Mouse (Mus musculus) midbrain, embryonic 14.5 days (tissue): Measurements from ENCODE around the gene Lpar1. TPM values are rescaled to one million over a fixed set of nuclear protein-coding genes. Genes with fewer than 3 reads are reported as not detected.

Source experiments
- ATAC-seq: fragments of 200-750 bp; cut with Nextera tagmentation; 2 replicates; pipeline ENCODE4 v1.8.0; 2017; ENCODE audit warnings: moderate number of reproducible peaks, moderate library complexity; ENCODE audit not compliant: low FRiP score, low TSS enrichment
- DNase-seq: peaks from one replicate; pipeline ENCODE4 v3.0.0-alpha.2; 2015
- H3K27ac ChIP-seq: fragments of 300-500 bp; sonication (generic); replicated peaks from 2 replicates; pipeline ENCODE4 v1.5.1; 2014; ENCODE audit warnings: mild to moderate bottlenecking, low read depth, low read length, moderate library complexity
- H3K27me3 ChIP-seq: fragments of 300-500 bp; sonication (generic); 2 replicates; pipeline ENCODE4 v1.6.1; 2014; ENCODE audit warnings: low read length, control low read depth, mixed read lengths; ENCODE audit not compliant: control insufficient read depth, insufficient read depth
- H3K36me3 ChIP-seq: fragments of 300-500 bp; sonication (generic); 2 replicates; pipeline ENCODE4 v1.6.1; 2014; ENCODE audit warnings: low read length, control low read depth; ENCODE audit not compliant: control insufficient read depth, insufficient read depth
- H3K4me1 ChIP-seq: fragments of 300-500 bp; sonication (generic); 2 replicates; pipeline ENCODE4 v1.6.1; 2014; ENCODE audit warnings: mild to moderate bottlenecking, antibody characterized with exemption, low read length, control low read depth; ENCODE audit not compliant: control insufficient read depth, insufficient read depth
- H3K4me2 ChIP-seq: fragments of 300-500 bp; sonication (generic); 2 replicates; pipeline ENCODE4 v1.6.1; 2014; ENCODE audit warnings: mild to moderate bottlenecking, low read length, moderate library complexity
- H3K4me3 ChIP-seq: fragments of 300-500 bp; sonication (generic); replicated peaks from 2 replicates; pipeline ENCODE4 v1.5.1; 2014; ENCODE audit warnings: low read depth, low read length
- H3K9ac ChIP-seq: fragments of 300-500 bp; sonication (generic); replicated peaks from 2 replicates; pipeline ENCODE4 v1.6.1; 2014; ENCODE audit warnings: mild to moderate bottlenecking, low read length, moderate library complexity
- H3K9me3 ChIP-seq: fragments of 300-500 bp; sonication (generic); 2 replicates; pipeline ENCODE4 v1.6.1; 2016; ENCODE audit warnings: low read length, control low read depth, mixed read lengths; ENCODE audit not compliant: control insufficient read depth
- WGBS: fragments of 180-500 bp; shearing (Covaris S2); extraction: QIAGEN DNeasy Blood & Tissue Kit; methylation state at CpG from one replicate; pipeline ENCODE4 v1.1.7; 2014; 5-methylcytosine and 5-hydroxymethylcytosine counted together
- polyA plus RNA-seq: library from polyadenylated mRNA; unstranded; fragments of >200 nt; fragmentation: Nextera tagmentation; extraction: Ambion mirVana; gene quantifications from 2 replicates; pipeline ENCODE4 v1.2.1, GENCODE M21; 2014

Gene Lpar1
- polyA plus RNA-seq, 1 experiment from 2014 or later: 20.6 TPM

DNA sequence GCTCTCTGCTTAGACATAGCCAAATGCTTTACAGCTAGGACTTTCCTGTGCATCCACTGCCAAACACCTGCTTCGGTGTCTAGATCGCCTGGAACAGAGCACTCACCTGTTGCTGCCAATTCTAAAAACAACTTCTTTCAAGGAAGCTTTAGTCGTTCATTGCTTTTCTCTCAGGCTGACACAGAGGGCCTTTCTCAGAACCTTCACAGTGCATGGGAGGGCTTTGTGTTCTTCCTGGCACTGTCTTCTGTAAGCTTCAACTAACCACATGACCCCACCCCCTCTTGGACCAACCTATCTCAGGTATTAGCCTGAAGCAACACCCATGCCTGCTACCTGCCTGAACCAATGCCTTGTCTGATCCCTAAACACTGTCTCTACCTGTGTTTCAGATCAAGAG lies 15.0 kb downstream of the Lpar1 start:
- Histone ChIP-seq H3K27ac (no peak overlapping the region), H3K36me3 (no peaks in the 10 kb centered on the region), H3K9ac (no peak overlapping the region), H3K9me3 (no peaks in the 10 kb centered on the region), H3K27me3 (no peaks in the 10 kb centered on the region), H3K4me3 (no peak overlapping the region), H3K4me1 (no peaks in the 10 kb centered on the region), H3K4me2 (no peak overlapping the region)
- ATAC-seq (no peak), DNase-seq (no peak)
- 94% methylated on average over 3 of the region's 3 CpGs for WGBS

DNA sequence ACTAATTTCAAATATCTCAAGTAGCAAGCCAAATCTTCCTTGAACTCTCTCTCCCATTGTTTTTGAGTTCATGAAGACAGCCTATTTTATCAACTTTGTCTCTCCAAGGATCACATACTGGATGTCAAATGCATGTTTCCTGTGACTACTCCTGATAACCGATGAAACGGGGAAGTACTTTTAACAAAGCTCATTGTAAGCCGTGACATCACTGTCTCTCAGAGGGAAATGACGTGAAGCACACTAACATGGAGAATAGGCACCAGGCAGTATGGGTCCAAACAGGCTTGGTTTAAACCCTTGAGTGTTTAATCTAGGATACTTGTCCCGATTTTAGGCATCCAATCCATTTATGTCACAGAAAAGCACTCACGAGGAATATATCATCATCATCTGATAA lies 17.9 kb downstream of the Lpar1 start:
- Histone ChIP-seq H3K4me1 (no peaks in the 10 kb centered on the region), H3K4me3 (no peak overlapping the region), H3K4me2 (no peak overlapping the region), H3K36me3 (no peaks in the 10 kb centered on the region), H3K9me3 (no peaks in the 10 kb centered on the region), H3K9ac (no peak overlapping the region), H3K27me3 (no peaks in the 10 kb centered on the region), H3K27ac (no peak overlapping the region)
- DNase-seq (no peak), ATAC-seq (no peak)
- 89% methylated on average over 6 of the region's 6 CpGs for WGBS

DNA sequence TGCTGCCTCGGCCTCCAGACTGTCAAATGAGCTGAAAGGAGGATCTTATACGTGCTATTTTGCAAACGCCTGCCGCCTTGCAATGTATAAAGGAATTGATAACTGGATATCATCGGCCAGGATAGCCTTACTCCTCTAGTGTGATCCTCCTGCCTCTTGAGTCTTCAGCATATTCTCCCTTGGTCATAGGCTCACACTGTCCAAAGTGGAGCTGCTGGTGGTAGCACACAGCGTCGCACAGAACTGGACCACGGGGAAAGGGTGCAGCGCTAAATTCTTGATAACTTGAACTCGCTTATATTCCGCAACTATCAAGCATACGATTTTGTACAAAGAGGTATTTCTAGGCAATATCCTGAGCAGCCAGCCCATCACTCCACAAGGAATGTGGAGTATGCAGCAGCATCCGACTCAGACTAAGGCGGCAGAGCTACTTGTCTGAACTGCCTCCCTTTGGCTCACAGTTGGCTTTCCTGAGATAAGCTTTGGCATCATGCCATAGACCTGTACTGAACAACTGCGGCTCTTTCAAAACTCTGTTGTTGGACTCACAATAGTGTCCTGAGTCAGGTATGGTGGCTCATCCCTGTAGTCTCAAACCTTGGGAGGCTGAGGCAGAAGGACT lies 18.9 kb downstream of the Lpar1 start:
- H3K4me2 ChIP-seq: no peak overlapping the region
- H3K9ac ChIP-seq: no peak overlapping the region
- no peak overlapping the region for H3K4me3 ChIP-seq
- ATAC-seq (no peak; the same call in 1 of the 2 replicates), DNase-seq (peak; percentile 16)
- no peak overlapping the region for H3K27ac ChIP-seq
- no peaks in the 10 kb centered on the region for H3K4me1 ChIP-seq
- WGBS: 87% methylated on average over 15 of the region's 15 CpGs
- H3K27me3 ChIP-seq: no peaks in the 10 kb centered on the region
- no peaks in the 10 kb centered on the region for H3K9me3 ChIP-seq
- H3K36me3 ChIP-seq: no peaks in the 10 kb centered on the region

DNA sequence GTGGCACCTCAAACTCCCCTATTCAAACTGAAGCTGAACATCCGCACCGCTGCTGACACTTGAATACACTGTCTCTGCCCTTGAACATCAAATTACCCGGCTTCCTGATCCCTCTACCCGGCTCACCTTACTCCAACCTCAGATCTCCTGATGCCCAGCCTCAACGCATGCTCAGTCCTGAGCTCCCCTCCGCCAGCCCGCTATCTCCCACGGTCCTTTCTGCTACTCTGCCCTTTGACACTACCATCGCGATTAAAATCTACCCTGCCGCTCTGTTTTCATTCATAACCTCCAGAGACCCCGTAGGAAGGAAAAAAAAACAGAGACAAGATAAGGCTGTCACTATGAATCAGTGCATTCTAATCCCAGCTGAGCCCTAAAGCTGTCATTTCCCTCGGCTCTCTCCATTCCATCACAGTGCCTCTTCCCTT lies 19.5 kb downstream of the Lpar1 start:
- WGBS: 30% methylated on average over 13 of the region's 13 CpGs
- H3K9ac ChIP-seq: 0 out of 2 replicates have a peak overlapping the region, but pooled peaks have one; percentile 9
- no peaks in the 10 kb centered on the region for H3K36me3 ChIP-seq
- H3K4me1 ChIP-seq: no peaks in the 10 kb centered on the region
- ATAC-seq: no peak
- H3K4me3 ChIP-seq: no peak overlapping the region
- no peak overlapping the region for H3K27ac ChIP-seq
- no peaks in the 10 kb centered on the region for H3K27me3 ChIP-seq
- peak overlapping the region; percentile 33 for H3K4me2 ChIP-seq
- peak; percentile 28 for DNase-seq
- H3K9me3 ChIP-seq: no peaks in the 10 kb centered on the region

DNA sequence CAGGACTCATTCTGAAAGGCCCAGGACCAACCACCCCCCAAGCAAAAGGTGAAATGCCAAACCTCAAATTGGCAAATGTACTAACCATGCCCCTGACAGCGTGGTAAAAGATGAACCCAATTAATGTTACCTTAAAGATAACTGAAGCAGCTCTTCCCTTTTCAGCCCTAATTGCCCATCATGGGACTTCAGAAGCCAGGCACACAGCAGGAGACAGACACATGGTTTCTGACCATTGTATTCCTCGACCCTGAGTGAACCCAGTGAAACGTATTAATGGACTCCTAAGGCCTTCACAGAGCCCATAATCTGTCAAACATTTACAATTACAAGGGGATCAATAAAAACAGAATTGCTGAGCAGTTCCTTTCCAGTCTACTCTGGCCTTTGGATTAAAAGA lies 20.2 kb downstream of the Lpar1 start:
- ATAC-seq (no peak), DNase-seq (no peak)
- Histone ChIP-seq H3K36me3 (no peaks in the 10 kb centered on the region), H3K9me3 (no peaks in the 10 kb centered on the region), H3K27me3 (no peaks in the 10 kb centered on the region), H3K4me1 (no peaks in the 10 kb centered on the region), H3K4me3 (no peak overlapping the region), H3K9ac (no peak overlapping the region), H3K4me2 (no peak overlapping the region), H3K27ac (no peak overlapping the region)
- WGBS: 20% methylated on average over 3 of the region's 3 CpGs

DNA sequence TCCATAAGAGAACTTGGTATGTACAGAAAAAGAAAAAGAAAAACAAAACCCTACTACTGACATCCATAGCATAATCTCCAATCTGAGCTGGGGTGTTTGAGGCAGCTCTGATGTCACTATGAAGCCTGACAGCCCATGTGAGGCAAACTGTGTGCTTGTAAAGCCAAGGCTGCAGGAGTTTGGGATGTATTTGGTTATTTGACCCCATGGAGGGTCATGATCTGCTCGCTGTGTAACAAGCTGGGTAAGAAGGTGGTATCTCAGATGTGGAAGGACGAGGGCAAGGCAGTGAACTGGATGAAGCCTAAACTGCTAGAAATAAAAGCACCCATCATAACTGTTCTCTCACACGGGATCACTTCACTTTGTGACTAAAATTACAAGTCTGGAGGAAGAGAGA lies 21.4 kb downstream of the Lpar1 start:
- Histone ChIP-seq H3K9me3 (no peaks in the 10 kb centered on the region), H3K27ac (no peak overlapping the region), H3K9ac (no peak overlapping the region), H3K4me2 (no peak overlapping the region), H3K27me3 (no peaks in the 10 kb centered on the region), H3K36me3 (no peaks in the 10 kb centered on the region), H3K4me1 (no peaks in the 10 kb centered on the region), H3K4me3 (no peak overlapping the region)
- whole genome bisulfite sequencing: 83% methylated on average over 3 of the region's 3 CpGs
- DNase-seq (no peak), ATAC-seq (no peak)

DNA sequence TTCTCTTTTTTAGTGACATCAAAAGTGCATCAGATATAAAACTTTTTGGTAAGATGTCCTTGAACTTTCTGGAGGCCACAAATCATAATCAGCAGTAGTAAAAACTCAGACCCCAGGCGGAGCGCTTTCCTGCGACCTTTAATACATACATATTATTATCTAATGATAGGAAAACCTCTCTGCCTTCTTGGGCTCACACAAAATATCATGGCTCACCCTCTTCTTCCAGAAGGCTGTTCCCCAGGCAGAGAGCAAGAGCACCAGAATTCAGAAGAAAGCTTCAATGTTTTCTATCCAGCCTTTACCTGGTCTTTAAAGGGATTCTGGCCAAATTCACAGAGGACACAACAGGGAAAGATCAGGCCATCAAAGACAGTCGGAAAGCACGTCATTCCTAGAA lies 23.0 kb downstream of the Lpar1 start:
- Histone ChIP-seq H3K27ac (no peak overlapping the region), H3K4me3 (no peak overlapping the region), H3K9ac (no peak overlapping the region), H3K4me1 (no peaks in the 10 kb centered on the region), H3K4me2 (no peak overlapping the region), H3K36me3 (no peaks in the 10 kb centered on the region), H3K9me3 (no peaks in the 10 kb centered on the region), H3K27me3 (no peaks in the 10 kb centered on the region)
- DNase-seq (no peak), ATAC-seq (no peak)
- 93% methylated on average over 5 of the region's 5 CpGs for WGBS

DNA sequence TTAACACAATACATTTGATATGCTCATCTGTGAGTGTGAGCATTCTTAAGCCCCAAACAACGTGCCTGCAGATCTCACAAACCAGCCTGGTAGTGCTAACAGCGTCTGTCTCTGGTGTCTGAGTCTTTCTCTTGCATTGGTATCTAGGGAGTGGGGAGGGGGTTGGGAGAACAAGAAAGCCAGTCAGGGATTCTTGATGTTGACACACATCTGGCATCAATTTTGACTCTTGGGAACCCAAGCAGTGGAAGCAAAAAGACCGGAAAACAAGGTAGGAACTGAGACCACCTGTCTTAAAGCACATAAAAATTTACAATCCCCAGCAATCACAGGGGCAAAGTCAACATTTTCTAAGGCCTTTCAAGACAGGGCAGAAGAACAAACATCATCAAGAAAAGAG lies 23.4 kb downstream of the Lpar1 start:
- no peak for ATAC-seq

DNA sequence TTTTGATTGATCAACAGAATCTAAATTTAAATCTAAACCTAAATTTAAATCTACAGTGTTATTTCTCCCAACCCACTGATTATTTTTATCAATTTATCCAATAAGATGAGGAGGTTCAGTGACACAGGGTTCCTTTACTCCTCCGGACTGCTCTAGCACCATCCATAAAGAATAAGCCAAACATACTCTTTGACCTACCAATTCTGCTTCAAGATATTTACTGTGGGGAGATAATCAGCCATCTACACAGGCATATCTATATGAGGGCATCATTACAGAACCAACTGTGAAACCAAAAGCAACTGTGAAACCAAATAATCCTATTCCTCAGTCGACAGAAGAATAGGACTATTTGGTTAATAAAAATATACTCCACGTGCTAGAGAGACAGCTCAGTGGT lies 25.8 kb downstream of the Lpar1 start:
- Histone ChIP-seq H3K9me3 (no peaks in the 10 kb centered on the region), H3K27me3 (no peaks in the 10 kb centered on the region), H3K4me1 (no peaks in the 10 kb centered on the region), H3K9ac (no peak overlapping the region), H3K36me3 (no peaks in the 10 kb centered on the region), H3K4me2 (no peak overlapping the region), H3K4me3 (no peak overlapping the region), H3K27ac (no peak overlapping the region)
- 88% methylated on average over 3 of the region's 3 CpGs for WGBS
- DNase-seq (no peak), ATAC-seq (no peak)

More for the DNA sequence above, 23.4 kb downstream of the Lpar1 start:
- 57% methylated on average over 3 of the region's 3 CpGs for WGBS
- Histone ChIP-seq H3K9ac (no peak overlapping the region), H3K9me3 (no peaks in the 10 kb centered on the region), H3K36me3 (no peaks in the 10 kb centered on the region), H3K4me2 (no peak overlapping the region), H3K27me3 (no peaks in the 10 kb centered on the region), H3K4me1 (no peaks in the 10 kb centered on the region), H3K4me3 (no peak overlapping the region), H3K27ac (no peak overlapping the region)
- no peak for DNase-seq
